In genomic region chr9:83659081-83659480, GRCm38 (mm10) we compare ENCODE assay signal across 25 mouse cellular contexts.
DNase-seq lines count a peak whose midpoint lies in the region; ATAC-seq lines count a peak whose summit lies in the region.
"Had no signal": no experiment of that assay in that cellular context is flagged by ENCODE, and none has a peak within 500 bp of the region (broad histone marks: within the 10 kb centered on the region; RNA-seq: fewer than 3 reads in every experiment).

No protein-coding gene starts in this region.

- peak; percentile 61 for DNase-seq in heart, adult 11 months
- DNase-seq in spleen, postnatal 36 days (ENCODE audit: low spot score in 2 of 2): peak; percentile 32 to 36
- DNase-seq in spleen, postnatal 4 days (ENCODE audit: low spot score in 2 of 2): no peak
- DNase-seq in yolk sac, embryonic 10.5 days (ENCODE audit: low spot score): no peak
- DNase-seq in gastrocnemius, postnatal 25 days: no peak
- DNase-seq: adrenal gland, adult 8-10 months; adrenal gland, postnatal 25 days; cerebellum, adult 2 months; cerebellum, adult 9-11 months; cerebellum, postnatal 25 days; gastrocnemius, postnatal 36 days; heart, postnatal 10 days; heart, postnatal 36 days had no signal

- H3K4me3 ChIP-seq in heart, embryonic 11.5 days (ENCODE audit: low read depth, low read length): no peak overlapping the region
- H3K4me3 ChIP-seq: embryonic facial prominence, embryonic 12.5 days; embryonic facial prominence, embryonic 15.5 days; forebrain, embryonic 15.5 days; heart, embryonic 12.5 days; heart, embryonic 15.5 days; hindbrain, embryonic 10.5 days; hindbrain, embryonic 13.5 days had no signal

- peaks cover 7% of the 10 kb centered on the region; the same call in 1 of the 2 replicates for H3K4me1 ChIP-seq in heart, embryonic 11.5 days (ENCODE audit: control insufficient read depth, insufficient read depth, low read length)
- H3K4me1 ChIP-seq: embryonic facial prominence, embryonic 15.5 days; heart, embryonic 15.5 days had no signal

- no peak overlapping the region for H3K9ac ChIP-seq in heart, embryonic 11.5 days (ENCODE audit: low read depth, low read length)
- H3K9ac ChIP-seq: embryonic facial prominence, embryonic 12.5 days; embryonic facial prominence, embryonic 15.5 days; forebrain, embryonic 15.5 days; heart, embryonic 12.5 days; heart, embryonic 15.5 days; hindbrain, embryonic 13.5 days had no signal

- ATAC-seq in heart, embryonic 11.5 days (replicated peaks; ENCODE audit: insufficient number of reproducible peaks, low FRiP score, low TSS enrichment): no peak
- ATAC-seq in neutrophil, adult 5-6 weeks (ENCODE audit: extremely low read depth, insufficient number of reproducible peaks, low FRiP score, poor library complexity, severe bottlenecking): peak; percentile 61; the same call in 1 of the 2 replicates
- ATAC-seq: activated CD4-positive, CD25-positive, alpha-beta regulatory T cell, adult 4 months; CD4-positive, CD25-positive, alpha-beta regulatory T cell, adult 4 months; forebrain, embryonic 15.5 days; hindbrain, embryonic 16.5 days had no signal

- no peak overlapping the region for H3K4me2 ChIP-seq in heart, embryonic 11.5 days
- H3K4me2 ChIP-seq: embryonic facial prominence, embryonic 12.5 days; embryonic facial prominence, embryonic 15.5 days; forebrain, embryonic 15.5 days; heart, embryonic 12.5 days; heart, embryonic 15.5 days; hindbrain, embryonic 13.5 days had no signal

- no peaks in the 10 kb centered on the region for H3K27me3 ChIP-seq in heart, embryonic 11.5 days (ENCODE audit: control insufficient read depth, insufficient read depth, low read length)
- H3K27me3 ChIP-seq: embryonic facial prominence, embryonic 12.5 days; embryonic facial prominence, embryonic 15.5 days; forebrain, embryonic 15.5 days; heart, embryonic 12.5 days; heart, embryonic 15.5 days; hindbrain, embryonic 13.5 days had no signal

- 86% methylated on average over 2 of the region's 2 CpGs for WGBS in heart, embryonic 11.5 days (ENCODE audit: insufficient replicate concordance)

- no peaks in the 10 kb centered on the region for H3K36me3 ChIP-seq in heart, embryonic 11.5 days (ENCODE audit: control insufficient read depth, insufficient read depth, low read length)
- H3K36me3 ChIP-seq: embryonic facial prominence, embryonic 12.5 days; embryonic facial prominence, embryonic 15.5 days; forebrain, embryonic 15.5 days; heart, embryonic 12.5 days; heart, embryonic 15.5 days; hindbrain, embryonic 10.5 days; hindbrain, embryonic 13.5 days had no signal

- no peaks in the 10 kb centered on the region for H3K9me3 ChIP-seq in heart, embryonic 11.5 days (replicated peaks; ENCODE audit: control insufficient read depth, low read length)
- H3K9me3 ChIP-seq: embryonic facial prominence, embryonic 12.5 days; embryonic facial prominence, embryonic 15.5 days; forebrain, embryonic 15.5 days; heart, embryonic 15.5 days; hindbrain, embryonic 10.5 days; hindbrain, embryonic 13.5 days had no signal

- no peak overlapping the region for H3K27ac ChIP-seq in heart, embryonic 11.5 days (ENCODE audit: low read depth, low read length)
- H3K27ac ChIP-seq: embryonic facial prominence, embryonic 12.5 days; embryonic facial prominence, embryonic 15.5 days; forebrain, embryonic 15.5 days; heart, embryonic 15.5 days; hindbrain, embryonic 10.5 days; hindbrain, embryonic 13.5 days had no signal

Comparison
In these comparisons a context has a peak if more than half of its experiments do, and no peak if none do; other contexts are left out.
1. DNase-seq: peak in heart, adult 11 months (single experiment) and spleen, postnatal 36 days (2 of 2); none in spleen, postnatal 4 days (0 of 2), yolk sac, embryonic 10.5 days (single experiment) and gastrocnemius, postnatal 25 days (single experiment).